Mouse (Mus musculus) bone marrow macrophage, adult 2 months (primary cell): Measurements from ENCODE around the gene Rai14. TPM values are rescaled to one million over a fixed set of nuclear protein-coding genes. Genes with fewer than 3 reads are reported as not detected.

Experiments
- H3K27ac ChIP-seq: 2 replicates; pipeline ENCODE4 v1.5.1; 2012; ENCODE audit warnings: low read depth, low read length; ENCODE audit not compliant: insufficient read depth
- H3K4me1 ChIP-seq: 2 replicates; pipeline ENCODE4 v1.6.1; 2012; ENCODE audit warnings: low read length; ENCODE audit not compliant: control insufficient read depth, insufficient read depth
- H3K4me3 ChIP-seq: 2 replicates; pipeline ENCODE4 v1.5.1; 2012; ENCODE audit warnings: mild to moderate bottlenecking, low read length, moderate library complexity; ENCODE audit not compliant: insufficient read depth
- CTCF ChIP-seq: IDR thresholded peaks from 2 replicates; pipeline ENCODE4 v1.5.1; 2012; ENCODE audit warnings: low read depth, mild to moderate bottlenecking, low read length, moderate library complexity
- POLR2A ChIP-seq: IDR thresholded peaks from 2 replicates; pipeline ENCODE4 v1.6.1; 2012; ENCODE audit warnings: mild to moderate bottlenecking, low read depth, low read length, borderline replicate concordance
- polyA plus RNA-seq: library from polyadenylated mRNA; stranded (reverse); fragments of >200 nt; gene quantifications from 2 replicates; pipeline ENCODE4 v1.2.4, GENCODE M21; 2012; ENCODE audit not compliant: missing spikeins, insufficient read depth, insufficient read length

Gene Rai14
- polyA plus RNA-seq, 1 experiment = 4.4 TPM

DNA sequence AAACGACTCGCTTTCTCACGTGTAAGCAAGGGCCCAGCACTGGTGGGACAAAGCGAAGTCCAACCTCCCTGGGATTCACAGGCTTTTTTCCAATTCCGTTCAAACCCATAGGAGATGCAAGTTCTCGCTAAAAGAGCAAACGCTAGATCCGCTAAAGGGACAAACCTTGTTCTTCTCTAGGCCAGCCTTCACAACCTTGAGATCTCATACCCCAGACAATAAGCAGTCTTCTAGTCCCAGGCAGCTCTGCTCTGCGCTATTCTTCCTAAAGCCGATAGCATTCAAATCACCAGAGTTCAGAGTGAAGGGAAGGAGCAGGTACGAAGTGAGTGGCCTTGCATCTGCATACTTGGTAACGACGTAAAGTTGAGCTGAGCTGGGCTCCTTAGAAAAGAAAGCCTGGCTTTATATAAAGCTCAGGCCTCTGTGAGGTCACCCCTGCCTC, 1.2 kb downstream of the Rai14 start:
- TF ChIP-seq POLR2A = no peak
- no peak for TF ChIP-seq CTCF
- Histone ChIP-seq H3K27ac (no peak overlapping the region), H3K4me1 (peaks cover 8% of the 10 kb centered on the region; the same call in 1 of the 2 replicates), H3K4me3 (peak overlapping the region; percentile 74)

DNA sequence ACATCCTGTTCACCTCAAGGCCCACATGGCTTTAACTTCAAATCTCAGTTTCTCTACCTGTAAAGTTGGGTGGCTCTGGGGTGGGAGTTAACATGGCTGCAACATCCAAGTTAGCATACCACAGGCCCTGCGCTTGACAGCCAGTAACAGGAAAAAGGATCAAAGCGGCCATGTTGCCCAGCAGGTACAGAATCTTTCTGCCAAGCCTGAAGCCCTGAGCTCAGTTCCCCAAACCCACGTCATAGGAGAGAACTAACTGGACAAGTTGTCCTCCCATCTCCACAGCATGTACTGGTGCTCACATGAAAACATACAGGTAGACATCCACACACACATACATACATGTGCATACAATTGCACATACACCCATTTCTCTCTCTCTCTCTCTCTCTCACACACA, 2.1 kb downstream of the Rai14 start:
- no peak for TF ChIP-seq CTCF
- no peak for TF ChIP-seq POLR2A
- peaks cover 8% of the 10 kb centered on the region; the same call in 1 of the 2 replicates for H3K4me1 ChIP-seq
- H3K4me3 ChIP-seq = no peak overlapping the region
- no peak overlapping the region for H3K27ac ChIP-seq

DNA sequence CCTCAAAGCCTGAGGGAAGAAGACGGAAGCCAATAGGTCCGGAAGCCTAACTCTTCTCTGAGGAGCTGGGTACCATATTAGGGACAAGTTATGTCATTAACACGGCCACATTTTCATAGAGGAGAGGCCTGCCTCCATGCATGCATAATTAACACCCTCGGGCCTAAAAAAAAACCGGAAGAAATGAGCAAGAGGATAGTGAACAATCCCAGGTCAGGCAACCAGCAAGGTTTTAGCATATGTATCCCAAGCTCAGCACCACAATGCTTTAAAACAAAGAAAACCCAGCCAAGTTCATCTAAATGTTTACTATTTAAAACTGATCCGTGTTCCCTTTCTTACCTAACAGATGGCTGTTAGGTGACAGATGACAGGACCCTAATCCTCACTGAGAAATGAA, 3.2 kb downstream of the Rai14 start:
- H3K4me1 ChIP-seq = peaks cover 8% of the 10 kb centered on the region; the same call in 1 of the 2 replicates
- TF ChIP-seq CTCF (no peak), POLR2A (no peak)
- H3K4me3 ChIP-seq = no peak overlapping the region
- no peak overlapping the region for H3K27ac ChIP-seq

DNA sequence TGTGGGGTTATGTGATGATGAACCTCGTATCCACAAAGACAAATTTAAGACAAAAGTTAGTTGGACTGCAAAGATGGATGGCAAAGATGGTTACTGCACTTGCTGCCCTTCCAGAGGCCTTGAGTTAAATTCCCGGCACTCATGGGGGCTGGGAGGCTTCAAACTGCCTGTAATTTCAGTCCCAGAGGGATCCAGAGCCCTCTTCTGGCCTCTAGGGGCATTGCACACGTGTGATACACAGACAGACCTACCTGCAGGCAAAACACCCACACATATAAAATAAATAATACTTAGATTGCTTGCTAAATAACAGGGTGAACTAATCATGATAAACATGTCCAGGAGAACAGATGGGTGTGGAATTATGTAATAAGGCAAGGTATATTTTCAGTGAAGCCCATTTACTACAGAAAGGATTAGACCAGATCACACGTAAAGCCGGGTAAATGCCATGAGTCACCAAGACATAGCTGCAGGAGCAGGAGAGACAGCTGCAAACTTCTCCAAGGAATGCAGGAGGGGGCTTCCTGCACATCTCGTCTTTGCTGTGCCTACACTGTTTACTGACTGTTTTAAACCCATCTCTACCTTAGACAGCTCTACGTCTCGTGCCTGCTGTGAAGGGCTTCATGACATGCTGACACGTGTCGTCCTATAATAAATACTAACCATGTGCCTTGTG, 5.7 kb downstream of the Rai14 start:
- H3K4me3 ChIP-seq = no peak overlapping the region
- no peak overlapping the region for H3K27ac ChIP-seq
- H3K4me1 ChIP-seq = peaks cover 8% of the 10 kb centered on the region; the same call in 1 of the 2 replicates
- TF ChIP-seq CTCF (peak; percentile 38; the same call in 1 of the 2 replicates), POLR2A (no peak)

DNA sequence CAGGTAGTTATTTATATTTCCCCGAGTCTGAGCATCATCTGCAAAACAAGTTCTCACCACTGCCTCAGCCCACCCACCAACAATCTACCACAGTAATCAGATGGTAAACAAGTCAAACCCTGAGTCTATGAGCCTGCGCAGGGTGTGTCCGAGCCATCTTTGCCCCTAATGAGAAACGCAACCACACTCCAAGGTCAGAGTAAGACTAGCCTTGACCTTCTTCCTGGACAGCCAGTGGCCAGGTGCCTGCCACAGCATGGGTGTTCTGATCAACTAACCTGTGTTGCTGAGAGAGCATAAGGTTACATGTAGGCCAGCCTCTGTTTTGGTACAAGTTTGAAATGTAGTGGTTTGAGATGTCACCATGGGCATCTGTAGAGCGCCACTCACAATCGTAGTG, 7.3 kb downstream of the Rai14 start:
- Histone ChIP-seq H3K4me3 (no peak overlapping the region), H3K4me1 (no peaks in the 10 kb centered on the region; the same call in 1 of the 2 replicates)
- TF ChIP-seq CTCF (no peak), POLR2A (no peak)

DNA sequence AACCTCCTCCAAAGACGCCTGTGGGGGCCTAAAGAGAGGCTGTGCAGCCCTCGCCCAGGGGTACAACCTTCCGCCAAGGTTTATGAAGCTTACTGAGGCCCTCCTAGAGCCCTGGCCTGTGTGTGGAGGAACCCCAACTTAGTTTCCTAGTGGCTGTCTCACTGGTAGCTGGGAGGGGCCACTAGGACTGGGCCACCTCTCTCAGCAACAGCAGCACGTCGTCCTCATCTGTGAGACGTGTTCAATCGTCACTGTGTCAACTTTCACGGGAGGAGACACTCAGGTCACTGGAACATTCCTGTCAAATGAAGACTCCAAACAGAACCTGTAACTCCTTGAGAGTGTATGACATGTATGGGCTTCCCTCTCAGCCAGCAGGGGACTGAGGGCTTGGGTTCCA, 8.0 kb downstream of the Rai14 start:
- Histone ChIP-seq H3K4me3 (no peak overlapping the region), H3K27ac (no peak overlapping the region), H3K4me1 (no peaks in the 10 kb centered on the region)
- TF ChIP-seq CTCF = no peak
- TF ChIP-seq POLR2A = no peak

More for the DNA sequence above, 7.3 kb downstream of the Rai14 start:
- H3K27ac ChIP-seq = no peak overlapping the region

DNA sequence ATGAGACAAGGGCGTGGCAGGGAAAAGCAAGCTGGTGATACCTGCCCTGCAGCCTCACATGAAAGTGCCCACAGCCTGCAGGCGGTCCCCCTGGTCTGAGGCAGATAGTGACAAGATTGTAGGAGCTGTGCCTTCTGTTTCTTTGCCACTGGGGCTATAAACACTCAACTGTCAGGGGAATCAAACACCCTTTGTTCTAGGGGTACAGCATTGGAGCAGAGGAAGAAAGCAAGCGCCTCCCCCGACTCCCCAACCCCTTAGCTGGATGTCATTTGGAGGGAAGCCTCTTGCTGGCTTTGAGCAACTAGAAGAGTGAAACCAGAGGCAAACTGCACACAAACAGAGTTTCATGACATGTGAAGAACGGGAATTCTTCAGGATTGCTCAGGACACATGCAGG, 8.7 kb downstream of the Rai14 start:
- Histone ChIP-seq H3K4me1 (no peaks in the 10 kb centered on the region), H3K4me3 (no peak overlapping the region), H3K27ac (no peak overlapping the region)
- no peak for TF ChIP-seq CTCF
- TF ChIP-seq POLR2A = no peak

DNA sequence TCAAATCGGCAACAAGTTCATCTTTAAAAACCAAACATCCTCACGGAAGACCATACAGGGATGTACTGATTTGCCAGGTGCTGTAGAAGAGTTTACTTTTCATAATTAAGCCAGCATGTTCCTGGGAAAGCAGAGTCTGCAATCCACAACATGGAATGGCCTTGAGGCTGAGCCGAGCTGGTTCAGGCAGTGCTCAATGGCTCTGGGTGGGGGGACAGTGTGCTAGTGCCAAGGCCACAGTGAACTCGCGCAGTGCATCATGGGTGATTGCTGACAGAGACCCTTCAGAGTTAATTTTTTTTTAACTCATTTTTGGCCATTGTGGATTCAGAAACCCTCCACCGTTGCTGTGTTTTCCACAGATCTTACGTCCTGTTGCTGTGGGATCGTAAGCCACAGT, 10.1 kb downstream of the Rai14 start:
- Histone ChIP-seq H3K4me1 (no peaks in the 10 kb centered on the region), H3K27ac (no peak overlapping the region), H3K4me3 (no peak overlapping the region)
- no peak for TF ChIP-seq POLR2A
- no peak for TF ChIP-seq CTCF

DNA sequence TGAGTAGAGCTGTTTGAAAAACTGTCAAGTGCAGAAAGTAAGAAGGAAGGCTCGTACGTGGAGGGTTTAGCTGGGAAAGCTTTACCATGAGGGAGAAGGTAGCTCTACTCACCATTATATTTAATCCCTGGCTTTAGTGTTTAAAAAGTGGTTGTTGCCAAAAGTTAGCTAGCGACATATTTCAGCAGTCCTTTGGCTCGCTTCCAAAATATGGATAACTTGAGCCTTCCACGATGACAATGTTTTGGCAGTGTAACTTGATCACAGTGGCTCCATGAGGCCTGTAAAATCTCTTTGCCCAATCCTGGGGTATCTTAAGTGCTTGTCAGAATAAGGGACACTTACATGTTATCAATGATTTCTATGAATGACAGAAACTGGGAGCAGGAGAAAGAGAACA, 12.9 kb downstream of the Rai14 start:
- no peak overlapping the region for H3K27ac ChIP-seq
- no peak overlapping the region for H3K4me3 ChIP-seq
- no peak for TF ChIP-seq POLR2A
- no peak for TF ChIP-seq CTCF
- peaks cover 11% of the 10 kb centered on the region for H3K4me1 ChIP-seq

DNA sequence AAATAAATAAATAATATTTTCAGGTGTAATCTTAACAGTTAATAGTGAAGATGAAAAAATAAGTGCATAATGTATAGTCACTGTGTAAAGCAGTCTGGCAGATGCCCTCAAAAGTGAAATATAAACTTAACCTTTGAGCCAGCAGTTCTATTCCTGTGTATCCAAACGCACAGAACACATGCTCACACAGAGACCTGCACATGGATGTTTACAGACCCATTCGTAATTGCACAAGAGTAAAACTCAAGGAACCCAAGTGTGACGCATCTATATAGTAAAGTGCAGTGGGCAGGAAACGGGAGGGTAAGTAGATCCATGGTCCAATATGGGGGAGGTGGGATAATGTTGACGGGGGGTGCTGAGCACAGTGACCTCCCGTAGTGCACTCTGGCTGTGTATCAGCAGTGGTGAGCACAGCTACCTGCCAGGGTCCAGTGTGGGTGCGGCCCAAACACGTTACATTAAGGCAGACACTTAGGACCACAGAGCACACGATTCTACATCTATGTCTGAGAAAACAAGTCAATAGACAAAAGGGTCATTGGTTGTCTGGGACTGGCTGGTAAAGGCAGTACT, 13.4 kb downstream of the Rai14 start:
- no peak overlapping the region for H3K27ac ChIP-seq
- H3K4me1 ChIP-seq = peaks cover 11% of the 10 kb centered on the region
- TF ChIP-seq POLR2A = no peak
- TF ChIP-seq CTCF = no peak
- H3K4me3 ChIP-seq = no peak overlapping the region
